Mouse (Mus musculus) fat pad, adult 2 months (tissue): ENCODE results near the gene Mcpt1.
"Not testable (repeated sequence)": the region's sequence is repeated elsewhere in the genome, so short reads cannot be mapped to it uniquely, and the experiment has no call there.

Experiments used
- DNase-seq: peaks from one replicate; pipeline ENCODE4 v3.0.0-alpha.2; 2011; ENCODE audit warnings: low read depth, low spot score; ENCODE audit errors: extremely low read depth

Gene Mcpt1

DNA sequence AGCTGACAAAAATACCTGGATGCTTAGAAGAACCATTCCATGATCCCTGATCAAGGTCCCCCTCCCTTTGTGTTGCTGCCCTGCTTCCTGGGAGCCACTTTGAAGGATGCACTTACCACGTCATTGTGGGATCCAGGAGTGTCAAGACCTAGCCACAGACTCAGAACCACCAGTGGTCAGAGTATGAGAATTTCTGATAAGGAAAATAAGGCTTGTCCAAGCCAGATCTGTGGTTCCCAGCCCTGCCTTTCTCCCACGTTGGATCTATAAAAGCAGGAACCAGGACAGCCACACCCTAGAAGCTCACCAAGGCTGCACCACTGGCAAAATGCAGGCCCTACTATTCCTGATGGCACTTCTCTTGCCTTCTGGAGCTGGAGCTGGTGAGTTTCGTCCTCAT lies at the start of gene Mcpt1:
Gene Mcpt1 (plus strand): TSS at position 301 of the 400 bp plus-strand sequence.
- DNase-seq, result not testable (repeated sequence)

DNA sequence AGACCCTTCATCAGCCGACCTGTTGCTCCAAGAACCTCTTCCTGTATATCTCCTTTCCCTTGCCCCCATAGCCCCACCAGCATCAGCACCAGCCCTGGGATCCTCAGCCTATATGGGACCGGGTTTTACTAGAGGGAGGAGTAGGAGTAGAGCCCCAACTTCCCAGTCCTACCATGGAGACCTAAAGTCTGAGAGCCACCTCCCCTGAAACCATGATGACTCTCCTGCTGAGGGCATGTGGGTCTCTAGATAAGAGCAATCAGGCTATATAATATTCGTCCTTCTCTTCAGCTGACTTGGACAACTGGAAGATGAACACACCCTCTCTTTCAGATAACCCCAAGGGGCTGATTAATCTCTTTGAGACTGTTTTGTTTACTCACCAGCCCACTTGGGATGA lies 30.3 kb upstream of the Mcpt1 start:
- not testable (repeated sequence) for DNase-seq

DNA sequence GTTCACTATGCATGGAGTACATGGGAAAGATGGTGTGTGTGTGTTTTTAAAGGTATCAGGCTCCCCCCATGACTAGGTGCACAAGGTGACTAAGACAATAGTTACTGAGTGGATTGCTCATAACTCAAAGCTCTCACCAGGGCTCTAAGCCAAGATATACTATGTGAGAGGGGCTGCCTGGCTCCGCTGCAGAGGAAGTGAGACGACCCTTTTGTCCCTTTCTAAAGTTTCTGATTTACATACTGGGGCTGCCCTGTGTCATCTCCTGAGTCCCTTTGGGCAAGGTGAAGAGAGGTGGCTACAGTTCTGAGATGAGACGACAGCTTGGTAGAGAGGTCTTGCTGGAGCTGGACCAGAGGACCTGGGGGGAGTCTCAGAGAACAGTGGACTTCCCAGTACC lies 4.6 kb upstream of the Mcpt1 start:
- no peak for DNase-seq

DNA sequence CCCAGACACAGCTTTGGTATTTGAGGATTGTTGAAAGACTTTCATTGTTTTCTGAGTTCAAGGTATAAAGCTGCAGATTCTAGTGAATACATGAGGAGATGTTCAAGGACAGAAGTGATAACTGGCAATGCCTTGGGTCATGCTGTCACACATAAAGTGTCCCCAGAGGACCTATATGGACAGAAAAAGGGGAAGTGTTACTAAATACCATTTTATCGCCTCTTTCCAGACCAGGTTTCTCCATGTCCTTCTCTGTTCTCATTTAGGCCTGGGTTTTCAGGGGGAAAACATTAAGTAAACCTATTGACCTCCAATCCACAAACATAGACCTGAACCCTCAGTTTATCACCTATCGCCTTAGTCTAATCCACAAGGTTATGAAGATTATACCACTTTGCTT lies 3.8 kb upstream of the Mcpt1 start:
- DNase-seq, result no peak

DNA sequence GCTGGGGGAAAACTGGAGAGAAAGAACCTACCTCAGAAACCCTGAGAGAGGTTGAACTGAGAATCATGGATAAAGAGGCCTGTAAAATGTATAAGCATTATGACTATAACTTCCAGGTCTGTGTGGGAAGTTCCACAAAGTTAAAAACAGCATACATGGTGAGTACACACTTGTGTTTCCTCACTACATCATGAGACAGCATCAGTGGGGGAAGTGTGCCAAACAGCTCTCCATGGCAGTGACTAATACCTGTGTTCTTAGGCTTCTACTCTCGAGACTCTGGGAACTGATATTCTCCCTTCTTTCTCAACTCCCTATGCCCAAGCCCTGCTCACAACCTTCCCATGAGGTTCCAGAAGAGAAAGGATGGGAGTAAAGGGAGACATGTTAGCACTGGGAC lies 1.7 kb downstream of the Mcpt1 start:
- no peak for DNase-seq

DNA sequence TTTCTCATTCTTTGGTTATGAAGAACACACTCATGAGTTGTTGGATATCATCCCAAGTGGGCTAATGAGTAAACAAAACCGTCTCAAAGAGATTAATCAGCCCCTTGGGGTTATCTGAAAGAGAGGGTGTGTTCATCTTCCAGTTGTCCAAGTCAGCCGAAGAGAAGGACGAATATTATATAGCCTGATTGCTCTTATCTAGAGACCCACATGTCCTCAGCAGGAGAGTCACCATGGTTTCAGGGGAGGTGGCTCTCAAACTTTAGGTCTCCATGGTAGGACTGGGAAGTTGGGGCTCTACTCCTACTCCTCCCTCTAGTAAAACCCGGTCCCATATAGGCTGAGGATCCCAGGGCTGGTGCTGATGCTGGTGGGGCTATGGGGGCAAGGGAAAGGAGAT lies 3.5 kb downstream of the Mcpt1 start:
- not testable (repeated sequence) for DNase-seq

DNA sequence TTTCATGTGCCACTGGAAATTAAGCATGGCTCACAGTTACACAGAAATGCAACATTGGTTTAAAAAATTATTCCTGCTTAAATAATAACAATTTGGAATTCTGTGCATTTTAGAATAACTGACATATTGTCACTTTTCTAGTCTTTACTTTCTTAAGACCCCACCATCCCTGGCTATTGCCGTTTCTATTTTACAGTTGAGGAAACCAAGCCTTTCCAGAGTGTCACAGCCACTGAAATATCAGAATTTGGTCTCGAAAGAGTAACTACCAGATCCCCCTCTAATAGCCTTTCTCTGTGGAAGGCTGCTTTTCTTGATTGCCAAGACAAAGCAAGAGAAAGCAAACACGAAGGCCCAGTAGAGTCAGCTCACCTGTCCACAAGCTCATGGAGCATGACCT lies 12.6 kb downstream of the Mcpt1 start, which contains the start of gene Mcpt9:
Gene Mcpt9 (minus strand): TSS at position 101 of the 400 bp plus-strand sequence.
- not testable (repeated sequence) for DNase-seq

DNA sequence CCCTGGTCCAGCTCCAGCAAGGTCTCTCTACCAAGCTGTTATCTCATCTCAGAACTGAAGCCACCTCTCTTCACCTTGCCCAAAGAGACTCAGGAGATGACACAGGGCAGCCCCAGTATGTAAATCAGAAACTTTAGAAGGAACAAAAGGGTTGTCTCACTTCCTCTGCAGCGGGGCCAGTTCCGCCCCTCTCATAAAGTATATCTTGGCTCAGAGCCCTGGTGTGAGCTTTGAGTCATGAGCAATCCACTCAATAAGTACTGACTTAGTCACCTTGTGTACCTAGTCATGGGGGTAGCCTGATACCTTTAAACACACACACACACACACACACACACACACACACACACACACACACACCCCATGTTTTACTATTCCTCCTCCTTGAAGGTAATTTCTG lies 16.7 kb downstream of the Mcpt1 start:
- no peak for DNase-seq

DNA sequence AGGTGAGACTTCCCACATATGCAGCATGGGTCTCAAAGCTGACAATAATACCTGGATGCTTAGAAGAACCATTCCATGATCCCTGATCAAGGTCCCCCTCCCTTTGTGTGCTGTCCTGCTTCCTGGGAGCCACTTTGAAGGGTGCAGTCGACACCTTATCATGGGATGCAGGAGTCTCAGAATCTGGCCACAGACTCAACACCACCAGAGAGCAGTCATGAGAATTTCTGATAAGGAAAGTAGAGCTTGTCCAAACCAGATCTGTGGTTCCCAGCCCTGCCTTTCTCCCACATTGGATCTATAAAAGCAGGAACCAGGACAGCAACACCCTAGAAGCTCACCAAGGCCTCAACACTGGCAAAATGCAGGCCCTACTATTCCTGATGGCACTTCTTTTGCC lies 24.0 kb downstream of the Mcpt1 start, which contains the start of gene Mcpt2:
Gene Mcpt2 (plus strand): TSS at position 250 of the 400 bp plus-strand sequence.
- DNase-seq, result not testable (repeated sequence)

DNA sequence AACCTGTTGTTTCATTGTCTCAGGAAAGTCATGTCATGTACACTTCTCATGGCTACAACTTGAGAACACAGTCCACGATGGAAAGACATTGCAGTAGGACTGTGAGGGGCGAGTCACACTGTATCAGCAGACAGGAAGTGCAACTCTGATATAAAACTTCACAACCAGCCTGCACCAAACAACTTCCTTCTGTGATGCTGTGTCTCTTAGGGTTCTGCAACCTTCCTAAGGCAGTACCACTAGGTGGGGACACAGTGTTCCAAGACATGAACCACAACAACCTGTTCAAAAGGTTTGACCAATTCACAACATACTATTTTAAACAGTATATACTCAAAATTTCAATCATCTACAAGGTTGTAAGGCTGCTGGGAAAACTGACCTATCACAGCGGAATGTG lies 37.6 kb downstream of the Mcpt1 start:
- DNase-seq, result no peak

DNA sequence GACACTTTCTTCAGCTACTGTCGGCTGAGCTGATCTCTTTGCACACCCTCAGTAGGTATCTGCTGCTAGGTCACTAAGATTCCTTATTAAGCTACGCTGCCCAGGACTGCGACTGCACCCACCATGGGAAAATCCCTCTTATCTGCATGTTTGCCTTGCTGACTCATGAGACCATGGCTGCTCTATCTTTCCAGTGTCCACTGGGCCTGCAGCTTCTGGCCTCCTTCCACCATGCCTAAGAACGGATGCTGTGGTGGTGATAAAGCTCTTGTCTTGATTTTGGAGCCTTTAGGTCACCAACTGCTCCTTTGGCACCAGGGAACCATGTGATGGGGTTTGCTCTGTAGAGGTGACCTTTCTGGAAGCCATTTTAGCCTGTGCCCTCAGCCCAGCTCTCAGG lies 40.0 kb downstream of the Mcpt1 start:
- DNase-seq, result no peak

DNA sequence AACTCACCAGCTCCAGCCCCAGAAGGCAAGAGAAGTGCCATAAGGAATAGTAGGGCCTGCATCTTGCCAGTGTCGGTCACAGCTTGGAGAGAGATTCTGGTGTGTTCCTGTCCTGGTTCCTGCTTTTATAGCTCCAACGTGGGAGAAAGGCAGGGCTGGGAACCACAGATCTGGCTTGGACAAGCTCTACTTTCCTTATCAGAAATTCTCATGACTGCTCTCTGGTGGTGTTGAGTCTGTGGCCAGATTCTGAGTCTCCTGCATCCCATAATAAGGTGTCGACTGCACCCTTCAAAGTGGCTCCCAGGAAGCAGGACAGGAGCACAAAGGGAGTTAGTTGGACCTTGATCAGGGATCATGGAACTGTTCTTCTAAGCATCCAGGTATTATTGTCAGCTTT lies 44.4 kb downstream of the Mcpt1 start, which contains the start of gene Mcpt4:
Gene Mcpt4 (minus strand): TSS at position 101 of the 400 bp plus-strand sequence.
- not testable (repeated sequence) for DNase-seq
